Mouse (Mus musculus): ENCODE measurements around the gene Gcnt2. TPM values are rescaled to one million over a fixed set of nuclear protein-coding genes. Genes with fewer than 3 reads are reported as not detected.
"Not testable (repeated sequence)": the region's sequence is repeated elsewhere in the genome, so short reads cannot be mapped to it uniquely, and the experiment has no call there.

Gene Gcnt2
- polyA plus RNA-seq, 1 experiment from 2014 or later, result 2.1 TPM

GRCm38 (mm10) chr13:40955773-40956172, 96.2 kb downstream of the Gcnt2 start:
- H3K27ac ChIP-seq, result no peak overlapping the region
- no peaks in the 10 kb centered on the region for H3K4me1 ChIP-seq
- no peak overlapping the region for H3K9ac ChIP-seq
- no peak overlapping the region for H3K4me2 ChIP-seq (replicated peaks)
- H3K4me3 ChIP-seq, result no peak overlapping the region
- H3K9me3 ChIP-seq, result no peaks in the 10 kb centered on the region
- H3K36me3 ChIP-seq, result no peaks in the 10 kb centered on the region; the same call in 1 of the 2 replicates
- ATAC-seq (ENCODE audit: low FRiP score, low read depth), result no peak
- 82% methylated on average over 7 of the region's 7 CpGs for WGBS
- H3K27me3 ChIP-seq, result no peaks in the 10 kb centered on the region

- H3K9ac ChIP-seq, result no peak overlapping the region
- no peak overlapping the region for H3K4me2 ChIP-seq (replicated peaks)
- ATAC-seq (ENCODE audit: low FRiP score, low read depth), result no peak
- H3K4me1 ChIP-seq, result no peaks in the 10 kb centered on the region
- H3K27ac ChIP-seq, result no peak overlapping the region
- no peaks in the 10 kb centered on the region for H3K36me3 ChIP-seq
- no peak overlapping the region for H3K4me3 ChIP-seq
- WGBS, result 89% methylated on average over 10 of the region's 10 CpGs
- no peaks in the 10 kb centered on the region for H3K27me3 ChIP-seq
- H3K9me3 ChIP-seq, result no peaks in the 10 kb centered on the region
Measured at GRCm38 (mm10) chr13:40967609-40968008, 108.1 kb downstream of the Gcnt2 start.

GRCm38 (mm10) chr13:40968564-40968963, 109.0 kb downstream of the Gcnt2 start:
- H3K4me1 ChIP-seq, result no peaks in the 10 kb centered on the region
- no peaks in the 10 kb centered on the region for H3K27me3 ChIP-seq
- H3K9ac ChIP-seq, result no peak overlapping the region
- H3K4me3 ChIP-seq, result no peak overlapping the region
- no peak overlapping the region for H3K27ac ChIP-seq
- ATAC-seq (ENCODE audit: low FRiP score, low read depth), result no peak
- H3K36me3 ChIP-seq, result no peaks in the 10 kb centered on the region
- H3K9me3 ChIP-seq, result no peaks in the 10 kb centered on the region
- H3K4me2 ChIP-seq (replicated peaks), result no peak overlapping the region
- WGBS, result 65% methylated on average over 5 of the region's 5 CpGs

- H3K27ac ChIP-seq, result no peak overlapping the region
- H3K36me3 ChIP-seq, result no peaks in the 10 kb centered on the region
- H3K4me2 ChIP-seq (replicated peaks), result no peak overlapping the region
- 91% methylated on average over 4 of the region's 4 CpGs for WGBS
- ATAC-seq (ENCODE audit: low FRiP score, low read depth), result no peak
- no peak overlapping the region for H3K9ac ChIP-seq
- H3K9me3 ChIP-seq, result no peaks in the 10 kb centered on the region
- no peaks in the 10 kb centered on the region for H3K4me1 ChIP-seq
- H3K27me3 ChIP-seq, result no peaks in the 10 kb centered on the region
- H3K4me3 ChIP-seq, result no peak overlapping the region
Measured at GRCm38 (mm10) chr13:40969761-40970390, 110.3 kb downstream of the Gcnt2 start.

GRCm38 (mm10) chr13:40971261-40971660, 111.7 kb downstream of the Gcnt2 start:
- Histone ChIP-seq H3K27ac (no peak overlapping the region), H3K4me1 (no peaks in the 10 kb centered on the region), H3K36me3 (no peaks in the 10 kb centered on the region), H3K4me3 (no peak overlapping the region), H3K4me2 (replicated peaks) (no peak overlapping the region), H3K9ac (no peak overlapping the region), H3K9me3 (no peaks in the 10 kb centered on the region), H3K27me3 (no peaks in the 10 kb centered on the region)
- no peak for ATAC-seq (ENCODE audit: low FRiP score, low read depth)
- 88% methylated on average over 5 of the region's 5 CpGs for WGBS

GRCm38 (mm10) chr13:40971831-40972230, 112.3 kb downstream of the Gcnt2 start:
- Histone ChIP-seq H3K36me3 (no peaks in the 10 kb centered on the region), H3K9ac (no peak overlapping the region), H3K4me3 (no peak overlapping the region), H3K27ac (no peak overlapping the region), H3K4me1 (no peaks in the 10 kb centered on the region), H3K9me3 (no peaks in the 10 kb centered on the region), H3K27me3 (no peaks in the 10 kb centered on the region), H3K4me2 (replicated peaks) (no peak overlapping the region)
- no peak for ATAC-seq (ENCODE audit: low FRiP score, low read depth)
- 86% methylated on average over 2 of the region's 2 CpGs for WGBS

- Histone ChIP-seq H3K36me3 (no peaks in the 10 kb centered on the region), H3K4me3 (no peak overlapping the region), H3K9me3 (no peaks in the 10 kb centered on the region), H3K9ac (no peak overlapping the region), H3K27ac (no peak overlapping the region), H3K4me1 (no peaks in the 10 kb centered on the region), H3K27me3 (no peaks in the 10 kb centered on the region), H3K4me2 (replicated peaks) (no peak overlapping the region)
- WGBS, result 90% methylated on average over 5 of the region's 5 CpGs
- no peak for ATAC-seq (ENCODE audit: low FRiP score, low read depth)
Measured at GRCm38 (mm10) chr13:40972976-40973375, 113.4 kb downstream of the Gcnt2 start.

- Histone ChIP-seq H3K4me3 (no peak overlapping the region), H3K9me3 (no peaks in the 10 kb centered on the region), H3K4me1 (no peaks in the 10 kb centered on the region), H3K4me2 (replicated peaks) (no peak overlapping the region), H3K27ac (no peak overlapping the region), H3K36me3 (no peaks in the 10 kb centered on the region), H3K9ac (no peak overlapping the region), H3K27me3 (no peaks in the 10 kb centered on the region)
- ATAC-seq (ENCODE audit: low FRiP score, low read depth), result no peak
- whole genome bisulfite sequencing, result 15% methylated on average over 7 of the region's 7 CpGs
Measured at GRCm38 (mm10) chr13:40977609-40978008, 118.1 kb downstream of the Gcnt2 start.

GRCm38 (mm10) chr13:40978652-40979051, 119.1 kb downstream of the Gcnt2 start:
- ATAC-seq (ENCODE audit: low FRiP score, low read depth), result no peak
- Histone ChIP-seq H3K9ac (no peak overlapping the region), H3K9me3 (no peaks in the 10 kb centered on the region), H3K4me3 (no peak overlapping the region), H3K4me2 (replicated peaks) (no peak overlapping the region), H3K4me1 (no peaks in the 10 kb centered on the region), H3K36me3 (no peaks in the 10 kb centered on the region), H3K27ac (no peak overlapping the region), H3K27me3 (no peaks in the 10 kb centered on the region)
- WGBS, result 84% methylated on average over 4 of the region's 4 CpGs

GRCm38 (mm10) chr13:40979321-40979720, 119.8 kb downstream of the Gcnt2 start:
- Histone ChIP-seq H3K27me3 (no peaks in the 10 kb centered on the region), H3K36me3 (no peaks in the 10 kb centered on the region), H3K9me3 (no peaks in the 10 kb centered on the region), H3K4me1 (no peaks in the 10 kb centered on the region), H3K27ac (no peak overlapping the region), H3K9ac (no peak overlapping the region), H3K4me3 (no peak overlapping the region), H3K4me2 (replicated peaks) (no peak overlapping the region)
- WGBS, result 68% methylated on average over 2 of the region's 2 CpGs
- ATAC-seq (ENCODE audit: low FRiP score, low read depth), result no peak

- Histone ChIP-seq H3K36me3 (no peaks in the 10 kb centered on the region), H3K4me1 (no peaks in the 10 kb centered on the region), H3K9ac (no peak overlapping the region), H3K9me3 (no peaks in the 10 kb centered on the region), H3K27me3 (no peaks in the 10 kb centered on the region), H3K4me2 (replicated peaks) (no peak overlapping the region), H3K27ac (no peak overlapping the region), H3K4me3 (no peak overlapping the region)
- no peak for ATAC-seq (ENCODE audit: low FRiP score, low read depth)
- WGBS, result 89% methylated on average over 1 of the region's 1 CpGs
Measured at GRCm38 (mm10) chr13:40982759-40983158, 123.2 kb downstream of the Gcnt2 start.

- H3K27me3 ChIP-seq, result no peaks in the 10 kb centered on the region
- H3K4me2 ChIP-seq (replicated peaks), result no peak overlapping the region
- no peaks in the 10 kb centered on the region for H3K36me3 ChIP-seq
- H3K4me3 ChIP-seq, result no peak overlapping the region
- no peak overlapping the region for H3K27ac ChIP-seq
- no peaks in the 10 kb centered on the region for H3K4me1 ChIP-seq
- no peaks in the 10 kb centered on the region for H3K9me3 ChIP-seq
- 94% methylated on average over 5 of the region's 5 CpGs for WGBS
- no peak overlapping the region for H3K9ac ChIP-seq
- ATAC-seq (ENCODE audit: low FRiP score, low read depth), result no peak
Measured at GRCm38 (mm10) chr13:40986081-40986480, 126.5 kb downstream of the Gcnt2 start.

GRCm38 (mm10) chr13:40987608-40988303, 128.2 kb downstream of the Gcnt2 start:
- H3K27ac ChIP-seq; H3K4me1 ChIP-seq; H3K36me3 ChIP-seq; H3K9me3 ChIP-seq; ATAC-seq (ENCODE audit: low FRiP score, low read depth); H3K4me2 ChIP-seq (replicated peaks); H3K4me3 ChIP-seq; H3K27me3 ChIP-seq; H3K9ac ChIP-seq: not testable (repeated sequence)
- 73% methylated on average over 4 of the region's 4 CpGs for WGBS

Data from limb, embryonic 13.5 days (tissue).